Mouse (Mus musculus) E14TG2a.4 (cell line): Measurements from ENCODE around the gene Endog.

Source experiments
- CTCF ChIP-seq: conservative IDR thresholded peaks from 2 replicates; pipeline ENCODE4 v1.5.1; 2014; ENCODE audit warnings: low read length
- NANOG ChIP-seq: IDR thresholded peaks from 2 replicates; pipeline ENCODE4 v1.6.1; 2014; ENCODE audit warnings: borderline replicate concordance, low read length, mixed read lengths

- TF ChIP-seq CTCF, result no peak
- no peak for TF ChIP-seq NANOG
Observed at GRCm38 (mm10) chr2:30173541-30174240, 2.4 kb downstream of the Endog start.
